Mouse (Mus musculus) stomach, embryonic 15.5 days (tissue): Measurements from ENCODE around the gene Elovl6. TPM values are rescaled to one million over a fixed set of nuclear protein-coding genes. Genes with fewer than 3 reads are reported as not detected.
A peak's percentile ranks its signal among the peaks of the same experiment; 100 is the strongest.

Source experiments
- ATAC-seq: fragments of 200-750 bp; cut with Nextera tagmentation; 2 replicates; pipeline ENCODE4 v1.8.0; 2017; ENCODE audit warnings: low read depth, moderate number of reproducible peaks, moderate TSS enrichment; ENCODE audit not compliant: insufficient read depth, low FRiP score
- H3K27ac ChIP-seq: fragments of 300-500 bp; sonication (generic); 2 replicates; pipeline ENCODE4 v1.5.1; 2015; ENCODE audit warnings: mild to moderate bottlenecking, inconsistent platforms
- H3K27me3 ChIP-seq: fragments of 300-500 bp; sonication (generic); replicated peaks from 2 replicates; pipeline ENCODE4 v1.6.1; 2015; ENCODE audit warnings: inconsistent platforms
- H3K36me3 ChIP-seq: fragments of 300-500 bp; sonication (generic); 2 replicates; pipeline ENCODE4 v1.6.1; 2015; ENCODE audit warnings: inconsistent platforms
- H3K4me1 ChIP-seq: fragments of 300-500 bp; sonication (generic); 2 replicates; pipeline ENCODE4 v1.6.1; 2015; ENCODE audit warnings: inconsistent platforms
- H3K4me2 ChIP-seq: fragments of 300-500 bp; sonication (generic); 2 replicates; pipeline ENCODE4 v1.6.1; 2015; ENCODE audit warnings: mild to moderate bottlenecking, inconsistent platforms
- H3K4me3 ChIP-seq: fragments of 300-500 bp; sonication (generic); replicated peaks from 2 replicates; pipeline ENCODE4 v1.5.1; 2015; ENCODE audit warnings: inconsistent platforms
- H3K9ac ChIP-seq: fragments of 300-500 bp; sonication (generic); 2 replicates; pipeline ENCODE4 v1.6.1; 2015; ENCODE audit warnings: inconsistent platforms
- H3K9me3 ChIP-seq: fragments of 300-500 bp; sonication (generic); 2 replicates; pipeline ENCODE4 v1.6.1; 2016; ENCODE audit warnings: inconsistent platforms
- WGBS: fragments of 180-500 bp; shearing (Covaris S2); methylation state at CpG from one replicate; pipeline ENCODE4 v1.1.7; 2015; 5-methylcytosine and 5-hydroxymethylcytosine counted together
- polyA plus RNA-seq: library from polyadenylated mRNA; unstranded; fragments of >200 nt; fragmentation: Nextera tagmentation; extraction: Ambion mirVana; gene quantifications from 2 replicates; pipeline ENCODE4 v1.2.1, GENCODE M21; 2015

The Elovl6 gene
- polyA plus RNA-seq, 1 experiment from 2014 or later: 41.2 TPM

DNA sequence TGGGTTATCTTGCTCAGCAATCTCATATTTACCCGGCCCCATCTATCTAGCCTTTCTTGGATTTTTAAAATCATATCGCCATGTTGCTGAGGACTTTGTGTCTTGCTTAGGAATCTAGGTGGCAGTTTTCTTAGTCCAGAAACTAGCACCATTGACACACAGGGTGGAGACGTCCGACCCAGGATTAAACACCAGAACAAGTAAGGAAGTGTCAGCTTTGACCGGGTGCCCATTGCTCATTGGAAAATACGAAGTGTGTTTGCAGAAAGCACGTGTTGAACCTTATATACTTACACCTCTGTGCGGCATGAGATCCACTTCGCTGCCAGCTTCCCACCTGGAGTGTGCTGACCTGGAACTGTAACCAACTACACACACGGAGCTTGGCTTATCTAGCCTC is 57.5 kb downstream of the Elovl6 start:
- H3K4me3 ChIP-seq: no peak overlapping the region
- no peaks in the 10 kb centered on the region for H3K4me1 ChIP-seq
- H3K27ac ChIP-seq: no peak overlapping the region
- H3K27me3 ChIP-seq: no peaks in the 10 kb centered on the region
- WGBS: 86% methylated on average over 10 of the region's 10 CpGs
- no peaks in the 10 kb centered on the region for H3K9me3 ChIP-seq
- no peak for ATAC-seq
- H3K4me2 ChIP-seq: no peak overlapping the region
- no peak overlapping the region for H3K9ac ChIP-seq
- H3K36me3 ChIP-seq: no peaks in the 10 kb centered on the region

DNA sequence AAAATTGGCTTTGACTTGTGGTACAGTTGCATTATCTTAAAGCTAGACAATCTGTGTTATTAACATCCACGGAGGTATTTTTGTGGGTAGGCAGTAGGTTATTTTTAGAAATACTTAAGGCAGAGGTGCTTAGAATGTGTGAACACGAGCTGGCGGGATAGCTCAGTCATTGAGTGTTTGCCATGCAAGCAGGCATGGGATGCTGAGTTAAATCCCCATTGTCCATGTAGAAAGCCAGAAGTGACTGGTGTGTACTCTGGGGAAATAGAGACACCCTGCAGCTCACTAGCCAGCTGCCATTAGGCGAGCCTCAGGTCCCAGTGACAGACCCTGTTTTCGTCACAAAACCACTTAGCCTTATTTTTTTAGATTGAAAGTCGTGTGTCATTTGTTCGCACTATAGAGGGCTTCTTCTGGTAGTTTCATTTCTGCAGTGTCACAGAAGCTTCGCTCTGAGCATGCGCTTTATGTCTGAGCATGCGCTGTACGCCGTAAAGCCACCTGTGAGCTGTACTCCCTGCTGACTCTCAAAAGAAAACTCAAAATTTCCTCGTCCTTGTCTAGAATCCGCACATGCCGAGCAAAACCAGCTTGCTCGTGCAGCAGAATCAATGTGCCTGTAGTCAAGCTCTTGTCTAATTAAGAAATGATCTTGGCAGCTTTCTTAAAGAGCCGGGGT is 58.5 kb downstream of the Elovl6 start:
- no peak overlapping the region for H3K9ac ChIP-seq
- H3K27me3 ChIP-seq: no peaks in the 10 kb centered on the region
- H3K4me2 ChIP-seq: no peak overlapping the region
- no peak for ATAC-seq
- H3K27ac ChIP-seq: no peak overlapping the region
- 69% methylated on average over 17 of the region's 17 CpGs for whole genome bisulfite sequencing
- no peaks in the 10 kb centered on the region for H3K4me1 ChIP-seq
- H3K4me3 ChIP-seq: no peak overlapping the region
- H3K36me3 ChIP-seq: no peaks in the 10 kb centered on the region
- no peaks in the 10 kb centered on the region for H3K9me3 ChIP-seq

DNA sequence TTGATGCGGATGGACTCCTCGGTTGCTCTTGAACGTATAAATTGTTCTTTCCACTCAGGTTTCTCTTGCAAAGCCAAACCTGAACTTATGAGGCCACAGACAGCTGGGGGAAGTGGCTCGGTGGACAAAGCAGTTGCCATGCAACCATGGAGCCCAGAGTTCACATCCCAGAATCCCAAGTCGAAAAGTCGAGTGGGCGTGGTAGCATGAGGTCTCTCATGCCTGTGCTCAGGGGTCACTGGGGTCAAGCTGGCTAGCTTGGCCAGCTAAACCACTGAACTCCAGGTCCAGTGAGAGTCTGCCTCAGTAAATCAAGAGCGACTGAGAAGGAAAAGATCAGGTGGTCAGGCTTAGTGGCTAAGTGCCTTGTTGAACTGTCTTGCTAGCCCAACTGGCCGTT is 59.1 kb downstream of the Elovl6 start:
- WGBS: 71% methylated on average over 9 of the region's 9 CpGs
- H3K4me3 ChIP-seq: no peak overlapping the region
- no peaks in the 10 kb centered on the region for H3K36me3 ChIP-seq
- no peaks in the 10 kb centered on the region for H3K9me3 ChIP-seq
- H3K27ac ChIP-seq: no peak overlapping the region
- no peak for ATAC-seq
- no peak overlapping the region for H3K4me2 ChIP-seq
- no peak overlapping the region for H3K9ac ChIP-seq
- no peaks in the 10 kb centered on the region for H3K27me3 ChIP-seq
- H3K4me1 ChIP-seq: no peaks in the 10 kb centered on the region

- no peak overlapping the region for H3K4me3 ChIP-seq
- no peaks in the 10 kb centered on the region for H3K36me3 ChIP-seq
- no peaks in the 10 kb centered on the region for H3K27me3 ChIP-seq
- H3K4me2 ChIP-seq: no peak overlapping the region
- 92% methylated on average over 8 of the region's 8 CpGs for WGBS
- no peaks in the 10 kb centered on the region for H3K9me3 ChIP-seq
- H3K9ac ChIP-seq: no peak overlapping the region
- no peaks in the 10 kb centered on the region for H3K4me1 ChIP-seq
- no peak for ATAC-seq
- H3K27ac ChIP-seq: no peak overlapping the region
These were observed 59.6 kb downstream of the Elovl6 start for GRCm38 (mm10) chr3:129591761-129592160.

GRCm38 (mm10) chr3:129593001-129593400 is 60.8 kb downstream of the Elovl6 start:
- no peaks in the 10 kb centered on the region for H3K4me1 ChIP-seq
- ATAC-seq: no peak
- no peak overlapping the region for H3K9ac ChIP-seq
- no peak overlapping the region for H3K4me3 ChIP-seq
- WGBS: 86% methylated on average over 9 of the region's 9 CpGs
- H3K27ac ChIP-seq: no peak overlapping the region
- H3K27me3 ChIP-seq: no peaks in the 10 kb centered on the region
- no peak overlapping the region for H3K4me2 ChIP-seq
- no peaks in the 10 kb centered on the region for H3K9me3 ChIP-seq
- H3K36me3 ChIP-seq: no peaks in the 10 kb centered on the region

- Histone ChIP-seq H3K4me2 (no peak overlapping the region), H3K9ac (no peak overlapping the region), H3K9me3 (no peaks in the 10 kb centered on the region), H3K4me1 (no peaks in the 10 kb centered on the region), H3K27ac (no peak overlapping the region), H3K4me3 (no peak overlapping the region), H3K36me3 (no peaks in the 10 kb centered on the region), H3K27me3 (no peaks in the 10 kb centered on the region)
- no peak for ATAC-seq
- WGBS: 80% methylated on average over 3 of the region's 3 CpGs
These were observed 61.6 kb downstream of the Elovl6 start for GRCm38 (mm10) chr3:129593735-129594134.

DNA sequence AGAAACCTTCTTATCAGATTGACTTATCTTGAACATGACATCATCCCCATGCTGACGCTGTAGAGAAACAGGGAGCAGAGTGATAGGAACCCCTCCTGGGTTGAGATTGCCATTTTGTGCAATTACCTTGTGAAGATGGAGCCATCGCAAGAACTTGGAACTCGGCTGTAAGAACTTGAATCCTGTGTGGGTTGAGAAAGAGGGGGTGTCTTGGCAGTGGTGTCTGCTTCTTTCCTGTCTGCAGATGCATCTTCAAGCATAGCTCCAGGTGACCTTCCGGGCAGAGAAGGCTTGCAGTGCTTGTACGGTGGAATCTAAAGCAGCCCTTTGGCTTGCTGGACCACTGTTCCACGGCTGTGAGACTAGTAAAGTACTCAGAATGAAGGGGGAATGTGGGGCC is 63.9 kb downstream of the Elovl6 start:
- no peak for ATAC-seq
- H3K4me2 ChIP-seq: no peak overlapping the region
- no peaks in the 10 kb centered on the region for H3K9me3 ChIP-seq
- H3K9ac ChIP-seq: no peak overlapping the region
- H3K27me3 ChIP-seq: no peaks in the 10 kb centered on the region
- no peak overlapping the region for H3K4me3 ChIP-seq
- no peaks in the 10 kb centered on the region for H3K4me1 ChIP-seq
- no peaks in the 10 kb centered on the region for H3K36me3 ChIP-seq
- WGBS: 83% methylated on average over 6 of the region's 6 CpGs
- no peak overlapping the region for H3K27ac ChIP-seq

GRCm38 (mm10) chr3:129602289-129602688 is 70.1 kb downstream of the Elovl6 start:
- no peaks in the 10 kb centered on the region for H3K4me1 ChIP-seq
- no peaks in the 10 kb centered on the region for H3K9me3 ChIP-seq
- H3K9ac ChIP-seq: no peak overlapping the region
- no peaks in the 10 kb centered on the region for H3K36me3 ChIP-seq
- no peak overlapping the region for H3K27ac ChIP-seq
- ATAC-seq: no peak
- no peak overlapping the region for H3K4me2 ChIP-seq
- H3K27me3 ChIP-seq: no peaks in the 10 kb centered on the region
- no peak overlapping the region for H3K4me3 ChIP-seq
- WGBS: 66% methylated on average over 9 of the region's 9 CpGs

DNA sequence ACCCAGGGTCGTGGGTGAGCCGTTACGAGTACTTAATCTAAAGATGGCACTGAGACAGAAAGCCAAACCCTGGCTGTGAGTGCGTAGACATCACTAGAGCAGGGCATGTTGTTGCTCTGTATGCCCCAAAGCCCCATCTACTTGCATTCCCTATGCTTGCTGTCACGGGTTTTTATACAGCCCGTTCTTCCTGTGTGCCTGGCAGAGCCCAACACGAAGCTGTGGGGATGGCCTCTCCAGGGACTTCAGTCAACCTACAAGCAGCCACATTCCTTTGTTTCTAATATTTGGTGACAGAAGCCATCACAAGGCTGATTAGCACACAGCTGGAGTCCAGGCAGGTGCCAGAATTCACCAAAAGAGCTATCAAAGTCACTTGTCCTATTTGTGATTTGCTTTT is 73.3 kb downstream of the Elovl6 start:
- no peaks in the 10 kb centered on the region for H3K27me3 ChIP-seq
- no peaks in the 10 kb centered on the region for H3K4me1 ChIP-seq
- no peak overlapping the region for H3K4me2 ChIP-seq
- no peak overlapping the region for H3K9ac ChIP-seq
- H3K36me3 ChIP-seq: no peaks in the 10 kb centered on the region
- H3K27ac ChIP-seq: no peak overlapping the region
- 80% methylated on average over 7 of the region's 7 CpGs for WGBS
- no peak for ATAC-seq
- H3K9me3 ChIP-seq: no peaks in the 10 kb centered on the region
- no peak overlapping the region for H3K4me3 ChIP-seq

GRCm38 (mm10) chr3:129605934-129606333 is 73.8 kb downstream of the Elovl6 start:
- WGBS: 65% methylated on average over 6 of the region's 6 CpGs
- H3K4me1 ChIP-seq: no peaks in the 10 kb centered on the region
- no peak for ATAC-seq
- no peak overlapping the region for H3K9ac ChIP-seq
- no peak overlapping the region for H3K4me3 ChIP-seq
- no peak overlapping the region for H3K4me2 ChIP-seq
- no peaks in the 10 kb centered on the region for H3K36me3 ChIP-seq
- peak overlapping the region; percentile 37; the same call in 1 of the 2 replicates for H3K27ac ChIP-seq
- H3K9me3 ChIP-seq: no peaks in the 10 kb centered on the region
- H3K27me3 ChIP-seq: no peaks in the 10 kb centered on the region

DNA sequence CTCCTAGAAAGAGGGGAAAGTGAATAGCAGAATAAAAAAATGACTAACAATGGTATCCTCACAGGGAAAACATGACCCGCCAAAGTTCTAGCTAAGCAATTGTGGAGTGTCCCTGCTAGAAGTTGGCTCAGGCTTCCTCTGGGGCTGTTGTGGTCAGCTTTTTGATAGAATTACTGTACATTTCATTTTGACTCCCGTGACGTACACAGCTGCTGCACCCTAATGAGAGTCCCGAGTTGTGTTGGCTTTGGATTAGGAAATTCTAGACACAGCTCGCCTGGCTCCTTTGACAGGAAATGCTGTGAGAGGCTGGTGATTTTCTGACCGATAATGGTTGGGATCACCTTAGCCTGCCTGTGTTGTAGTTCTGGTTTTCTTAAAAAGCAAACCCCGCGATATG is 79.5 kb downstream of the Elovl6 start:
- H3K9me3 ChIP-seq: no peaks in the 10 kb centered on the region
- H3K27me3 ChIP-seq: no peaks in the 10 kb centered on the region
- no peak for ATAC-seq
- no peak overlapping the region for H3K27ac ChIP-seq
- 72% methylated on average over 8 of the region's 8 CpGs for WGBS
- H3K9ac ChIP-seq: no peak overlapping the region
- H3K4me2 ChIP-seq: no peak overlapping the region
- H3K36me3 ChIP-seq: no peaks in the 10 kb centered on the region
- no peak overlapping the region for H3K4me3 ChIP-seq
- H3K4me1 ChIP-seq: no peaks in the 10 kb centered on the region

DNA sequence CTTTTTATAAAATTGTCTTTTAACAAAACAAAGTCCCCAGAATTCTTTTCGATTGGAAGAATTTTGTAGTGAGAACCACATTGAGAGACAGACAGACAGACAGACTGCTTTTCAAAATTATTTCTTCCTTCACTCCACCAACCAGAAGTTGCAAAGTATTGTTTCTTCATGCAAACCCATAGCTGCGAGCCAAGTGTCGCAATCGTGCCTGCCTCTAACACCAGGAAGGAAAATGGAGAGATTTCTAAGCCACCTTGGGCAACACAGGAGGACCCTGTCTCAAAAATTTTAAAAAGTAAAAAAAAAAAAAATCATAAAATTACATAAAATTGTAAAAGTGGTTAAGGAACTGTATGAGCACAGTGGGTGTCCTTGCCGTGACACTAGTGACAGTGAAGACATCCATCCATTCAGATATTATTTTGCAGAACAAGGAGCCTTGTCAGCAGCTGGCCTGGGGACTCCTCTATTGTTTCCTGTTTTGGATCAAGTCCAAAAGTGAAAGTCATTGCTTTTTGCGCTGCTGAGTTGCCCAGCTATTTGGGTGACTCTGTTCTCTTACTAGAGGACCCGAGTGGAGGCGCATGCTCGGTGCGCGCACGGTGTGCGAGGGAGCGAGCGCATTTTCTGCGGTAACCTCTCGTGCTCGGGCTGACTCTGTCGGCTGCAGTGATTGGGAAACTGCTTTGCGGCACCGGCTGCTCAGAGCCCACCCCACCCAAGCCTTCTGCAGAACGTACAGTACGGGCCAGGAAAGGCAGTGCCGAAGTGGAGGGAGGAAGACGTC is 80.3 kb downstream of the Elovl6 start:
- WGBS: 77% methylated on average over 25 of the region's 25 CpGs

More for the DNA sequence above, 80.3 kb downstream of the Elovl6 start:
- Histone ChIP-seq H3K4me3 (no peak overlapping the region), H3K4me1 (no peaks in the 10 kb centered on the region), H3K4me2 (no peak overlapping the region), H3K27ac (no peak overlapping the region), H3K9me3 (no peaks in the 10 kb centered on the region), H3K27me3 (no peaks in the 10 kb centered on the region), H3K36me3 (no peaks in the 10 kb centered on the region), H3K9ac (no peak overlapping the region)
- no peak for ATAC-seq
